Mouse (Mus musculus) retina, adult 2 months (tissue): Measurements from ENCODE around the gene Usp26.
A peak's percentile ranks its signal among the peaks of the same experiment; 100 is the strongest.

ENCODE experiments used
- DNase-seq: peaks from one replicate; pipeline ENCODE4 v3.0.0-alpha.2; 2012; ENCODE audit warnings: low read depth, low spot score

Gene Usp26

GRCm38 (mm10) chrX:51801133-51801532 is at the start of gene Usp26:
Gene Usp26 (minus strand): TSS chrX:51801233.
- DNase-seq, result no peak

GRCm38 (mm10) chrX:51814466-51815247 is 13.6 kb upstream of the Usp26 start:
- no peak for DNase-seq

GRCm38 (mm10) chrX:51767457-51767856 is 33.6 kb downstream of the Usp26 start:
- DNase-seq, result no peak

- peak; percentile 22 for DNase-seq
Measured at GRCm38 (mm10) chrX:51736450-51736849, 64.6 kb downstream of the Usp26 start.

- no peak for DNase-seq
Measured at GRCm38 (mm10) chrX:51714086-51714745, 86.8 kb downstream of the Usp26 start.

GRCm38 (mm10) chrX:51712996-51713395 is 88.0 kb downstream of the Usp26 start:
- DNase-seq, result no peak
